Comparison of ENCODE assay signal across 33 mouse cellular contexts in the genomic region with DNA sequence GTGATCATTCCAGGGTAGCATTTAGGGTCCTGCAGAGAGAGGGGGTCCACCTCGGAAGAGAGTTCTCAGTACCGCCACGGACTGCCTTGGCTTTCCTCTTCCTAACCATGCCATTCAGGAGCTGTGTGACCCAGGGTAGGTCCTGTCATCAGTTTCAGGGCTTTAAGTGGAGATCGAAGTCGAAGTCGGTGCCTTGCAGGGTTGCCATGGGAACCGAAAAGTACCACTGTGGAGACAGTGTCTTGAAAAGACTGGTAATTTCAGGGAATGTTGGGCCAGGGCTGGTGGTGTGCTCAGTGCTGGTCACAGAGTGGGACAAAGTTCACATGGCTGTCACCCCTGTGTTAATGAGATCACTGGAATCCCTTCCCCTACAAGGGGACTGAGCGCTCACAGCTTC. TPM values are rescaled to one million over a fixed set of nuclear protein-coding genes. Genes with fewer than 3 reads are reported as not detected.
DNase-seq lines count a peak whose midpoint lies in the region; ATAC-seq and TF ChIP-seq lines count a peak whose summit lies in the region.
"Had no signal": no experiment of that assay in that cellular context is flagged by ENCODE, and none has a peak within 500 bp of the region (broad histone marks: within the 10 kb centered on the region; RNA-seq: fewer than 3 reads in every experiment).

No protein-coding gene starts in this region.

- H3K9ac ChIP-seq in forebrain, postnatal 0 days = no peak overlapping the region
- no peak overlapping the region for H3K9ac ChIP-seq in forebrain, embryonic 15.5 days (replicated peaks)
- H3K9ac ChIP-seq in midbrain, embryonic 11.5 days (ENCODE audit: low read length) = no peak overlapping the region
- H3K9ac ChIP-seq in midbrain, postnatal 0 days (replicated peaks; ENCODE audit: low read length, poor library complexity, severe bottlenecking) = no peak overlapping the region
- H3K9ac ChIP-seq: embryonic facial prominence, embryonic 13.5 days; heart, embryonic 13.5 days; limb, embryonic 12.5 days; liver, embryonic 15.5 days; lung, embryonic 14.5 days; midbrain, embryonic 12.5 days had no signal

- peak; percentile 33 for DNase-seq in forebrain, postnatal 0 days
- peak; percentile 32 for DNase-seq in brain, embryonic 14.5 days (ENCODE audit: low read depth)
- peak; percentile 81 for DNase-seq in midbrain, embryonic 11.5 days (ENCODE audit: low spot score, missing footprints)
- DNase-seq in midbrain, postnatal 0 days (ENCODE audit: low spot score) = peak; percentile 15
- DNase-seq in gastrocnemius, postnatal 10 days = no peak
- DNase-seq: adrenal gland, postnatal 25 days; cerebellum, adult 2 months; cerebellum, postnatal 14 days; heart, postnatal 10 days; kidney, adult 11 months; kidney, postnatal 14 days; layer of hippocampus, adult 9-11 months; lung, embryonic 14.5 days; lung, postnatal 14 days; thymus, adult 2 months; thymus, postnatal 36 days had no signal

- H3K27ac ChIP-seq in forebrain, postnatal 0 days (ENCODE audit: low read depth, low read length) = no peak overlapping the region
- H3K27ac ChIP-seq in forebrain, embryonic 15.5 days (replicated peaks) = no peak overlapping the region
- no peak overlapping the region for H3K27ac ChIP-seq in midbrain, embryonic 11.5 days (ENCODE audit: low read depth, low read length)
- no peak overlapping the region for H3K27ac ChIP-seq in midbrain, postnatal 0 days (ENCODE audit: low read depth, low read length)
- H3K27ac ChIP-seq: embryonic facial prominence, embryonic 13.5 days; forebrain, embryonic 10.5 days; heart, embryonic 13.5 days; hindbrain, embryonic 10.5 days; limb, embryonic 12.5 days; liver, embryonic 15.5 days; midbrain, embryonic 12.5 days had no signal

- no peaks in the 10 kb centered on the region for H3K9me3 ChIP-seq in forebrain, postnatal 0 days (ENCODE audit: low read length)
- no peaks in the 10 kb centered on the region for H3K9me3 ChIP-seq in forebrain, embryonic 15.5 days
- no peaks in the 10 kb centered on the region for H3K9me3 ChIP-seq in midbrain, embryonic 11.5 days (ENCODE audit: control insufficient read depth, low read length)
- no peaks in the 10 kb centered on the region for H3K9me3 ChIP-seq in midbrain, postnatal 0 days (ENCODE audit: low read length)
- H3K9me3 ChIP-seq: embryonic facial prominence, embryonic 13.5 days; forebrain, embryonic 10.5 days; heart, embryonic 13.5 days; hindbrain, embryonic 10.5 days; limb, embryonic 12.5 days; liver, embryonic 15.5 days; midbrain, embryonic 12.5 days had no signal

- no peak overlapping the region for H3K4me3 ChIP-seq in forebrain, postnatal 0 days (ENCODE audit: low read depth, low read length)
- no peak overlapping the region for H3K4me3 ChIP-seq in forebrain, embryonic 15.5 days
- H3K4me3 ChIP-seq in midbrain, embryonic 11.5 days (ENCODE audit: low read depth, low read length) = no peak overlapping the region
- H3K4me3 ChIP-seq in midbrain, postnatal 0 days (ENCODE audit: low read depth, low read length) = no peak overlapping the region
- H3K4me3 ChIP-seq: embryonic facial prominence, embryonic 13.5 days; forebrain, embryonic 10.5 days; heart, embryonic 13.5 days; hindbrain, embryonic 10.5 days; limb, embryonic 12.5 days; liver, embryonic 15.5 days; midbrain, embryonic 12.5 days; myocyte had no signal

- no peak for TF ChIP-seq POLR2A in brain, embryonic 14.5 days (IDR thresholded peaks at IDR 0.05; ENCODE audit: borderline replicate concordance, extremely low read depth, insufficient read depth, insufficient read length, poor library complexity, severe bottlenecking)

- no peaks in the 10 kb centered on the region for H3K27me3 ChIP-seq in forebrain, postnatal 0 days (ENCODE audit: insufficient read depth, low read length)
- H3K27me3 ChIP-seq in forebrain, embryonic 15.5 days = no peaks in the 10 kb centered on the region
- no peaks in the 10 kb centered on the region for H3K27me3 ChIP-seq in midbrain, embryonic 11.5 days (ENCODE audit: control insufficient read depth, insufficient read depth, low read length)
- H3K27me3 ChIP-seq in midbrain, postnatal 0 days (ENCODE audit: insufficient read depth, low read length) = no peaks in the 10 kb centered on the region
- H3K27me3 ChIP-seq: embryonic facial prominence, embryonic 13.5 days; limb, embryonic 12.5 days; liver, embryonic 15.5 days; midbrain, embryonic 12.5 days had no signal

- TF ChIP-seq CTCF in forebrain, postnatal 0 days (IDR thresholded peaks at IDR 0.05; ENCODE audit: low read depth) = no peak
- TF ChIP-seq CTCF in brain, embryonic 14.5 days (IDR thresholded peaks at IDR 0.05; ENCODE audit: borderline replicate concordance, extremely low read depth, insufficient read depth, insufficient read length) = no peak
- TF ChIP-seq CTCF in midbrain, postnatal 0 days (IDR thresholded peaks at IDR 0.05) = no peak

- H3K36me3 ChIP-seq in forebrain, postnatal 0 days (ENCODE audit: insufficient read depth) = no peaks in the 10 kb centered on the region
- H3K36me3 ChIP-seq in forebrain, embryonic 15.5 days = peaks cover 5% of the 10 kb centered on the region; the same call in 1 of the 2 replicates
- H3K36me3 ChIP-seq in midbrain, embryonic 11.5 days (ENCODE audit: control insufficient read depth, insufficient read depth, low read length) = no peaks in the 10 kb centered on the region
- H3K36me3 ChIP-seq in midbrain, postnatal 0 days (ENCODE audit: insufficient read depth, low read length) = no peaks in the 10 kb centered on the region
- H3K36me3 ChIP-seq: embryonic facial prominence, embryonic 13.5 days; forebrain, embryonic 10.5 days; heart, embryonic 13.5 days; hindbrain, embryonic 10.5 days; limb, embryonic 12.5 days; liver, embryonic 15.5 days; midbrain, embryonic 12.5 days had no signal

- H3K4me1 ChIP-seq in forebrain, postnatal 0 days (ENCODE audit: insufficient read depth) = no peaks in the 10 kb centered on the region
- H3K4me1 ChIP-seq in forebrain, embryonic 15.5 days = 0 out of 2 replicates have a peak, but pooled peaks cover 2% of the 10 kb centered on the region
- peaks cover 3% of the 10 kb centered on the region for H3K4me1 ChIP-seq in midbrain, embryonic 11.5 days (ENCODE audit: control insufficient read depth, insufficient read depth, low read length)
- H3K4me1 ChIP-seq in midbrain, postnatal 0 days (ENCODE audit: insufficient read depth, low read length) = no peaks in the 10 kb centered on the region
- H3K4me1 ChIP-seq: embryonic facial prominence, embryonic 13.5 days; limb, embryonic 12.5 days; liver, embryonic 15.5 days had no signal

- no peak overlapping the region for H3K4me2 ChIP-seq in forebrain, postnatal 0 days (ENCODE audit: low read depth)
- H3K4me2 ChIP-seq in forebrain, embryonic 15.5 days (replicated peaks) = no peak overlapping the region
- H3K4me2 ChIP-seq in midbrain, embryonic 11.5 days = no peak overlapping the region
- H3K4me2 ChIP-seq in midbrain, postnatal 0 days (ENCODE audit: low read depth, low read length, poor library complexity, severe bottlenecking) = no peak overlapping the region
- H3K4me2 ChIP-seq: embryonic facial prominence, embryonic 13.5 days; heart, embryonic 13.5 days; limb, embryonic 12.5 days; liver, embryonic 15.5 days; lung, embryonic 14.5 days; midbrain, embryonic 12.5 days had no signal

- 52% methylated on average over 8 of the region's 8 CpGs for WGBS in forebrain, postnatal 0 days
- 51% methylated on average over 8 of the region's 8 CpGs for WGBS in forebrain, embryonic 15.5 days
- WGBS in midbrain, embryonic 11.5 days = 52% methylated on average over 8 of the region's 8 CpGs
- 42% methylated on average over 8 of the region's 8 CpGs for WGBS in midbrain, postnatal 0 days

- peak; percentile 54 for ATAC-seq in forebrain, postnatal 0 days
- ATAC-seq in forebrain, embryonic 15.5 days (replicated peaks) = no peak
- no peak for ATAC-seq in midbrain, embryonic 11.5 days (ENCODE audit: low FRiP score)
- ATAC-seq in midbrain, postnatal 0 days (ENCODE audit: low FRiP score) = no peak
- ATAC-seq in inflammation-experienced regulatory T-cells, adult 6 months = no peak
- ATAC-seq: Patski had no signal

RNA-seq across cellular contexts. Expression of a gene that starts 11.7 kb away (rescaled TPM):
- 28.5 and 47.7 TPM in 2 replicates for total RNA-seq in forebrain, postnatal 0 days (2014; rRNA removed)
- polyA plus RNA-seq in forebrain, postnatal 0 days (2015; fragmentation: Nextera tagmentation; extraction: Ambion mirVana) = 14.4 and 18.0 TPM in 2 replicates
- polyA plus RNA-seq in forebrain, embryonic 15.5 days (2015; fragmentation: Nextera tagmentation; extraction: Ambion mirVana) = 18.4 and 20.4 TPM in 2 replicates
- 40.0 and 41.6 TPM in 2 replicates for polyA plus RNA-seq in brain, embryonic 14.5 days (2012; rRNA removed)
- polyA plus RNA-seq in midbrain, embryonic 11.5 days (2014; fragmentation: Nextera tagmentation; extraction: Ambion mirVana) = 9.8 and 11.0 TPM in 2 replicates
- total RNA-seq in midbrain, postnatal 0 days (2014; rRNA removed) = 45.3 and 56.3 TPM in 2 replicates
- 19.3 and 20.6 TPM in 2 replicates for polyA plus RNA-seq in midbrain, postnatal 0 days (2015; fragmentation: Nextera tagmentation; extraction: Ambion mirVana)
- polyA plus RNA-seq in inflammation-experienced regulatory T-cells, adult 6 months (2017; shearing (Covaris generic)) = 1 to 10 TPM; 2.1 to 3.5 (median 2.7) TPM
- 10 to 100 TPM in 1 of 2 experiments, 1 to 10 TPM in 1; 9.6 to 10.1 TPM for total RNA-seq in gastrocnemius, postnatal 10 days (2021)

RNA-seq across cellular contexts. Expression of a gene that starts 14.4 kb away (rescaled TPM):
- 153 and 177 TPM in 2 replicates for total RNA-seq in forebrain, postnatal 0 days (2014; rRNA removed)
- 89.7 and 97.5 TPM in 2 replicates for polyA plus RNA-seq in forebrain, postnatal 0 days (2015; fragmentation: Nextera tagmentation; extraction: Ambion mirVana)
- 81.8 and 87.2 TPM in 2 replicates for polyA plus RNA-seq in forebrain, embryonic 15.5 days (2015; fragmentation: Nextera tagmentation; extraction: Ambion mirVana)
- polyA plus RNA-seq in brain, embryonic 14.5 days (2012; rRNA removed) = 70.1 and 81.5 TPM in 2 replicates
- polyA plus RNA-seq in midbrain, embryonic 11.5 days (2014; fragmentation: Nextera tagmentation; extraction: Ambion mirVana) = 21.2 TPM in 2 replicates
- total RNA-seq in midbrain, postnatal 0 days (2014; rRNA removed) = 175 and 176 TPM in 2 replicates
- polyA plus RNA-seq in midbrain, postnatal 0 days (2015; fragmentation: Nextera tagmentation; extraction: Ambion mirVana) = 105 and 109 TPM in 2 replicates
- not detected for polyA plus RNA-seq in inflammation-experienced regulatory T-cells, adult 6 months (2017; shearing (Covaris generic))
- under 1 TPM; 0.21 to 0.27 TPM for total RNA-seq in gastrocnemius, postnatal 10 days (2021)
- total RNA-seq: gastrocnemius, adult 18-20 months; gastrocnemius, postnatal 4 days; heart, adult 8-10 months; heart, postnatal 10 days; liver, adult 2 months; MEL had no signal
- polyA plus RNA-seq: kidney, embryonic 14.5 days; liver, adult 2 months; liver, embryonic 15.5 days had no signal

RNA-seq across cellular contexts. Expression of a gene that starts 51.0 kb away (rescaled TPM):
- total RNA-seq in forebrain, postnatal 0 days (2014; rRNA removed) = 4.6 and 5.8 TPM in 2 replicates
- 6.9 and 7.6 TPM in 2 replicates for polyA plus RNA-seq in forebrain, postnatal 0 days (2015; fragmentation: Nextera tagmentation; extraction: Ambion mirVana)
- 6.2 and 7.3 TPM in 2 replicates for polyA plus RNA-seq in forebrain, embryonic 15.5 days (2015; fragmentation: Nextera tagmentation; extraction: Ambion mirVana)
- 7.9 and 14.0 TPM in 2 replicates for polyA plus RNA-seq in brain, embryonic 14.5 days (2012; rRNA removed)
- polyA plus RNA-seq in midbrain, embryonic 11.5 days (2014; fragmentation: Nextera tagmentation; extraction: Ambion mirVana) = 13.8 and 14.0 TPM in 2 replicates
- total RNA-seq in midbrain, postnatal 0 days (2014; rRNA removed) = 6.3 and 6.4 TPM in 2 replicates
- 6.1 and 7.4 TPM in 2 replicates for polyA plus RNA-seq in midbrain, postnatal 0 days (2015; fragmentation: Nextera tagmentation; extraction: Ambion mirVana)
- polyA plus RNA-seq in inflammation-experienced regulatory T-cells, adult 6 months (2017; shearing (Covaris generic)) = 1 to 10 TPM; 4.3 to 8.4 (median 5.4) TPM
- total RNA-seq in gastrocnemius, postnatal 10 days (2021) = 1 to 10 TPM; 1.6 to 2.4 TPM

RNA-seq across cellular contexts. Expression of a gene that starts 53.2 kb away (rescaled TPM):
- total RNA-seq in forebrain, postnatal 0 days (2014; rRNA removed) = 6.7 and 7.8 TPM in 2 replicates
- 7.5 and 9.1 TPM in 2 replicates for polyA plus RNA-seq in forebrain, postnatal 0 days (2015; fragmentation: Nextera tagmentation; extraction: Ambion mirVana)
- polyA plus RNA-seq in forebrain, embryonic 15.5 days (2015; fragmentation: Nextera tagmentation; extraction: Ambion mirVana) = 22.7 and 25.8 TPM in 2 replicates
- 8.8 and 16.4 TPM in 2 replicates for polyA plus RNA-seq in brain, embryonic 14.5 days (2012; rRNA removed)
- 30.0 and 35.1 TPM in 2 replicates for polyA plus RNA-seq in midbrain, embryonic 11.5 days (2014; fragmentation: Nextera tagmentation; extraction: Ambion mirVana)
- 7.9 and 9.4 TPM in 2 replicates for total RNA-seq in midbrain, postnatal 0 days (2014; rRNA removed)
- polyA plus RNA-seq in midbrain, postnatal 0 days (2015; fragmentation: Nextera tagmentation; extraction: Ambion mirVana) = 6.7 and 8.0 TPM in 2 replicates
- 1 to 10 TPM; 7.8 to 9.1 (median 8.5) TPM for polyA plus RNA-seq in inflammation-experienced regulatory T-cells, adult 6 months (2017; shearing (Covaris generic))
- 1 to 10 TPM; 5.8 to 6.8 TPM for total RNA-seq in gastrocnemius, postnatal 10 days (2021)

Comparison
In these comparisons a context has a peak if more than half of its experiments do, and no peak if none do; other contexts are left out.
1. RNA of a gene that starts 14.4 kb away (polyA plus RNA-seq): 105 to 109 TPM in midbrain, postnatal 0 days, 89.7 to 97.5 TPM in forebrain, postnatal 0 days, 81.8 to 87.2 TPM in forebrain, embryonic 15.5 days, 70.1 to 81.5 TPM in brain, embryonic 14.5 days and 21.2 TPM in midbrain, embryonic 11.5 days; not detected in inflammation-experienced regulatory T-cells, adult 6 months; every median in the first group is over 10 times any median in the second.